Mouse (Mus musculus) gastrocnemius, adult 8-10 months (tissue): ENCODE results near the gene Nkg7. TPM values are rescaled to one million over a fixed set of nuclear protein-coding genes. Genes with fewer than 3 reads are reported as not detected.

Experiments used
- microRNA-seq: library from miRNA; unstranded; fragments of <30 nt; microRNA quantifications from one replicate; pipeline ENCODE4 v1.2.0, GENCODE M21; 2022
- total RNA-seq, 4 experiments: library from RNA; stranded (reverse); gene quantifications; 2 replicates each; pipeline ENCODE4 v1.2.4; 2022

Gene Nkg7
- total RNA-seq, 4 experiments from 2014 or later, result not detected

Small RNA genes lying within 50 kb of the gene (microRNA-seq; reads per million reads assigned to microRNA genes)
- gene Mir7051, result 3.3 reads per million

Other genes starting within 250 kb of the Nkg7 start
- gene Zfp715, start 123.8 kb upstream of the Nkg7 start, total RNA-seq, result 10 to 100 TPM in 2 of 4 experiments, 1 to 10 TPM in 2; 9.9 to 11.7 (median 10.6) TPM
- not detected for gene Siglecf, start 85.7 kb upstream of the Nkg7 start, total RNA-seq
- gene Siglecg, start 28.9 kb upstream of the Nkg7 start, total RNA-seq, result not detected
- gene Lim2, start 9.4 kb upstream of the Nkg7 start, total RNA-seq, result not detected
- not detected for gene Cldnd2, start 3.7 kb downstream of the Nkg7 start, total RNA-seq
- 100 to 1,000 TPM; 284 to 324 (median 303) TPM for gene Etfb, start 7.0 kb downstream of the Nkg7 start, total RNA-seq
- gene Gm45233, start 7.1 kb downstream of the Nkg7 start, total RNA-seq, result under 1 TPM in 1 of 4 experiments, not detected in 3; 0.73 TPM
- gene Vsig10l, start 26.1 kb downstream of the Nkg7 start, total RNA-seq, result 1 to 10 TPM; 1.3 to 2.7 (median 1.7) TPM
- under 1 TPM in 3 of 4 experiments, not detected in 1; 0.10 to 0.31 (median 0.13) TPM for gene Iglon5, start 53.0 kb downstream of the Nkg7 start, total RNA-seq
- not detected for gene 4931406B18Rik, start 68.9 kb downstream of the Nkg7 start, total RNA-seq
- under 1 TPM; 0.10 to 0.75 (median 0.52) TPM for gene Cd33, start 107.4 kb downstream of the Nkg7 start, total RNA-seq
- gene Zfp658, start 125.2 kb downstream of the Nkg7 start, total RNA-seq, result under 1 TPM; 0.16 to 0.43 (median 0.33) TPM
- 1 to 10 TPM; 3.6 to 3.9 (median 3.8) TPM for gene Zfp719, start 142.5 kb downstream of the Nkg7 start, total RNA-seq
- gene Zfp819, start 170.1 kb downstream of the Nkg7 start, total RNA-seq, result not detected
- not detected for gene Ceacam18, start 197.6 kb downstream of the Nkg7 start, total RNA-seq
- gene Siglece, start 223.1 kb downstream of the Nkg7 start, total RNA-seq, result under 1 TPM; 0.12 to 0.25 (median 0.16) TPM
- 1 to 10 TPM; 2.1 to 3.2 (median 2.6) TPM for gene Ctu1, start 234.9 kb downstream of the Nkg7 start, total RNA-seq